Mouse (Mus musculus) limb, embryonic 12.5 days (tissue): Measurements from ENCODE around the gene Slc39a8. TPM values are rescaled to one million over a fixed set of nuclear protein-coding genes. Genes with fewer than 3 reads are reported as not detected.
A peak's percentile ranks its signal among the peaks of the same experiment; 100 is the strongest.

Experiments
- ATAC-seq: fragments of 200-750 bp; cut with Nextera tagmentation; 2 replicates; pipeline ENCODE4 v1.8.0; 2017; ENCODE audit warnings: low read depth, moderate TSS enrichment; ENCODE audit not compliant: insufficient number of reproducible peaks, insufficient read depth, low FRiP score, low TSS enrichment
- H3K27ac ChIP-seq: fragments of 300-500 bp; sonication (generic); 2 replicates; pipeline ENCODE4 v1.5.1; 2016; ENCODE audit warnings: mild to moderate bottlenecking, moderate library complexity
- H3K27me3 ChIP-seq: fragments of 300-500 bp; sonication (generic); 2 replicates; pipeline ENCODE4 v1.6.1; 2016; ENCODE audit warnings: mild to moderate bottlenecking, moderate library complexity
- H3K36me3 ChIP-seq: fragments of 300-500 bp; sonication (generic); 2 replicates; pipeline ENCODE4 v1.6.1; 2016; ENCODE audit warnings: mild to moderate bottlenecking, moderate library complexity
- H3K4me1 ChIP-seq: fragments of 300-500 bp; sonication (generic); replicated peaks from 2 replicates; pipeline ENCODE4 v1.6.1; 2016
- H3K4me2 ChIP-seq: fragments of 300-500 bp; sonication (generic); 2 replicates; pipeline ENCODE4 v1.6.1; 2016; ENCODE audit warnings: mild to moderate bottlenecking, moderate library complexity
- H3K4me3 ChIP-seq: fragments of 300-500 bp; sonication (generic); replicated peaks from 2 replicates; pipeline ENCODE4 v1.5.1; 2016; ENCODE audit warnings: mild to moderate bottlenecking
- H3K9ac ChIP-seq: fragments of 300-500 bp; sonication (generic); replicated peaks from 2 replicates; pipeline ENCODE4 v1.6.1; 2016; ENCODE audit warnings: mild to moderate bottlenecking, moderate library complexity
- H3K9me3 ChIP-seq: fragments of 300-500 bp; sonication (generic); 2 replicates; pipeline ENCODE4 v1.6.1; 2016; ENCODE audit warnings: mild to moderate bottlenecking, moderate library complexity
- WGBS: fragments of 180-500 bp; shearing (Covaris S2); methylation state at CpG from one replicate; pipeline ENCODE4 v1.1.7; 2016; 5-methylcytosine and 5-hydroxymethylcytosine counted together
- polyA plus RNA-seq: library from polyadenylated mRNA; unstranded; fragments of >200 nt; fragmentation: Nextera tagmentation; extraction: Ambion mirVana; gene quantifications from 2 replicates; pipeline ENCODE4 v1.2.1, GENCODE M21; 2016

The Slc39a8 gene
- 7.6 and 8.8 TPM in 2 replicates for polyA plus RNA-seq

DNA sequence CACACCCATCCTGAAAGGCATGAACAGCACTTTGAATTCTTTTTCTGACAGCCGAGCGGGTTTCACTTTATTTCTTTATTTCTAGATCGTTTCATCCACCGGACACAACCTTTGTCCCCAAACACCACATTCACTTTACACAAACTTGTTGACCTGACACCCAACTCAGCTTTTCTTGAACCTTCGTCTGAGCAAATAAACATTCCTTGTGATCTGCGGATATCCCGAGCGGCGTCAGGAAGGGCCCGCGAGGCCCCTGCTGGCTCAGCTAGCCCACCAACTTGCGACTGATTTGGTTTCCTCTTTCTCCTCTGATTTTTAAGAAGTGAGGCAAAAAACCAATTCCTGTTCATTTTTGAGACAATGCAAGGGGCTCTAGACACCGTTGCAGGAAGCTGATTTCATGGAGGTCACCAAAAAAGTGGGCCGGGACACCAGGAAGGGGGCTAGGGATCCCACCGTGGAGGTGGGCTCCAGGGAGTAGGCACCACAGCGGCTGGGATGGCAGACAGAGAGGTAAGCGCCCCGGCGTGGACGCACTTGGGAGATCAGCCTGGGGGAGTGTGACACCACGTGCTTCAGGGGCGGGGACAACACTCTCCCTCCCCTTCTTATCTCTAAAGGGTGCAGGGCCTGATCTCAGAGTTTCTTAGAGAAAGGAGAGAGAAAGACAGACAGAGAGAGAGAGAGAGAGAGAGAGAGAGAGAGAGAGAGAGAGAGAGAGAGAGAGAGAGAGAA is at the start of gene Slc39a8:
Slc39a8 (plus strand) TSS at position 264 of the 738 bp plus-strand sequence.
- H3K4me1 ChIP-seq: peaks cover 8% of the 10 kb centered on the region; the same call in 1 of the 2 replicates
- H3K4me3 ChIP-seq: peak within 1 kb of the TSS; percentile 60
- peak within 1 kb of the TSS; percentile 95 for H3K4me2 ChIP-seq
- H3K27me3 ChIP-seq: peaks cover 16% of the 10 kb centered on the region
- H3K9ac ChIP-seq: peak within 1 kb of the TSS; percentile 70
- H3K9me3 ChIP-seq: no peaks in the 10 kb centered on the region
- H3K36me3 ChIP-seq: no peaks in the 10 kb centered on the region
- ATAC-seq: peak; percentile 77
- 4% methylated on average over 22 of the region's 22 CpGs for WGBS
- H3K27ac ChIP-seq: 0 out of 2 replicates have a peak within 1 kb of the TSS, but pooled peaks have one; percentile 36

DNA sequence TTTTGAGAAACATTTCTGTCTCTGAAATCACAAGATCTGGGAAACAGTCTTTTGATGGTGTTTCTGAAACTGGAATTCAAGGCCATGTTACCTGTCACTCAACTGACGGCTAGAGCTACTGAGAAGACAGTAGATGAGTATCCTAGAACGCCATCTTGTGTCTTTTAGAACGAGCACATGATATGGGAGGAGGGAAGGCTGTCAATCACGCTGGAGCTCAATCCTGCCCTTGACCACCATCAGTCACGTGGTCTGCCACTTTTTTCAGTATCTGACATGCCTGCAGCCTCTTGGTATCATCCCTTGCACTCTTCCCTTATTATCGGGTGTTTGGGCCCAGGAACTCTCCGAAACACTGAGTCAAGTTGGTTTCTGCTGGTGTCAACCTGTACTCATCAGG is 40.0 kb upstream of the Slc39a8 start:
- Histone ChIP-seq H3K27me3 (no peaks in the 10 kb centered on the region), H3K36me3 (no peaks in the 10 kb centered on the region), H3K4me1 (no peaks in the 10 kb centered on the region), H3K4me3 (no peak overlapping the region), H3K4me2 (no peak overlapping the region), H3K9me3 (no peaks in the 10 kb centered on the region), H3K27ac (no peak overlapping the region), H3K9ac (no peak overlapping the region)
- ATAC-seq: no peak
- WGBS: 86% methylated on average over 7 of the region's 7 CpGs

DNA sequence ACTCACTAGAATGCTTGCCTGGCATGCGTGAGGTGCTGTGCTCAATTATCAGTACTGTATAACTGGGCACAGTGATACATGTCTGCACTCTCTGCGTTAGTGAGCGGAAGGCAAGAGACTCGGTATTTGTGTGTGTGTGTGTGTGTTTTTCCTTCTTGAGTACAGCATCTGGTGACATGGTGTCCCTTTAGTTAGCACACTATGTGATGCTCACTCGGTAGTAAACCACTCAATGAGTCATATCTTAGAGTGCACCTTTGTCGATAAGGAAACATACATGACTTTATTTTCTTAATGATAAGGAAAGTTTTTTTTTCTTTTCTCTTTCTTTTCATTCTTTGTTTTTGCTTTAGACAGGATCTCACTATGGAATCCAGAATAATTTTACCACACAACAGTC is 29.0 kb upstream of the Slc39a8 start:
- no peak overlapping the region for H3K27ac ChIP-seq
- no peak overlapping the region for H3K9ac ChIP-seq
- no peak overlapping the region for H3K4me3 ChIP-seq
- H3K4me2 ChIP-seq: no peak overlapping the region
- no peaks in the 10 kb centered on the region for H3K9me3 ChIP-seq
- H3K36me3 ChIP-seq: no peaks in the 10 kb centered on the region
- H3K4me1 ChIP-seq: no peaks in the 10 kb centered on the region
- H3K27me3 ChIP-seq: no peaks in the 10 kb centered on the region
- ATAC-seq: no peak
- WGBS: 94% methylated on average over 6 of the region's 6 CpGs

DNA sequence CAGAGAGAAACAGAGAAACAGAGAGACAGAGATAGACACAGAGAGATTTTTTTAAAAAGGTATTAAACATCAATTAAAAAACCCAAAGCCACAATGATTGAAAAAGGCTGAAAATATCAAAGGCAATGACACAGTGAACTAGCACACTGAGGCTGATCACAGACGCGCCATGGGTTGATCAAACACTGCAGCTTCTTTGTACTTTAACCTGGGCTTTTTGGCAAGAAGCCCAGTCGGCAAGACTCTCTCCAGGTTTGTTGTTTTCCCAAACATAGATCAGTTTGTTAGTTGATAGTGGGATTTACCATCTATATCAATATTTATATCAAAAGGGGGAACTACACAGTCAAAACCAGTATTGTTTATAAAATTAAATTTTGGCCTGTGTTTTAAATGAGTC is 26.8 kb upstream of the Slc39a8 start:
- Histone ChIP-seq H3K36me3 (no peaks in the 10 kb centered on the region), H3K9ac (no peak overlapping the region), H3K9me3 (no peaks in the 10 kb centered on the region), H3K4me1 (no peaks in the 10 kb centered on the region), H3K27ac (no peak overlapping the region), H3K4me2 (no peak overlapping the region), H3K27me3 (no peaks in the 10 kb centered on the region), H3K4me3 (no peak overlapping the region)
- WGBS: 56% methylated on average over 3 of the region's 3 CpGs
- ATAC-seq: no peak

DNA sequence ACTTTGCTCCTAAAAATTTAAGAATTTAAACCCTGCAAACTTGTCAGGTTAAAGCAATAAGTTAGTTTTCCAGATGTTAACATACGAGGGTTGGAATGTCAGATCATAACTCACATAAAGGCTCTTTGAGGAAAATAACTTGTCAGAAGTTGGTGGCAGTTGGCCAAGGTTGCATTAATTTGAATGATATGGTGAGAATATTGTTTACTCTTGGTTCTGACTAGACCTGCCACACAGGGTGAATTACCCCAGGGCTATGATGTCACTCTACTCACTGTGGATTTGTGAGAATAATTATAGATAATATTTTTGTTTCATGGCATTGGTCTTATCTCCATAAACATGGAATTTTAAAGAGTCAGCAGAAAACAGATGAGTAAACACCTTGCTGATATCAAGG is 26.4 kb upstream of the Slc39a8 start:
- ATAC-seq: no peak; the same call in 1 of the 2 replicates
- Histone ChIP-seq H3K4me2 (no peak overlapping the region), H3K4me1 (no peaks in the 10 kb centered on the region), H3K27ac (no peak overlapping the region), H3K9me3 (no peaks in the 10 kb centered on the region), H3K27me3 (no peaks in the 10 kb centered on the region), H3K36me3 (no peaks in the 10 kb centered on the region), H3K4me3 (no peak overlapping the region), H3K9ac (no peak overlapping the region)
- 40% methylated on average over 1 of the region's 1 CpGs for WGBS

DNA sequence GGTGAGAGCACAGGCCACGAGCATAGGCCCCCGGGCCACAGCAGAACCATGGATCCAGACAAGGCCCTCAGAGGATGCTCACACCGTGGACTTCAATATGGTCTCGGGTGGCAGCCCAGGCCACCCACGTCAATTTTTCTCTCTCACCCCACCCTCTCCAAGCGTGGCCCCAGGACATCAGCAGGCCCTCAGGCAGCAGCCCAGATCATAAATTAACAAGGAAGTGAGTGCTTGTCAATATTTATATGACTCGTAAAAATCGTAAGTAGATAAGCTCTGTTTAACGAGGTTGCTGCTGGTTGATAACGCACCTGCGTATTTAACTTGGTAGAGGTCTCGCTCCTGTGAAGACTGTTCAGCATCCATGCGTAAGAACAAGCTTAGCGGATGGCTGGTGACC is 10.4 kb upstream of the Slc39a8 start:
- 66% methylated on average over 14 of the region's 14 CpGs for WGBS
- Histone ChIP-seq H3K27ac (no peak overlapping the region), H3K9ac (no peak overlapping the region), H3K4me1 (no peaks in the 10 kb centered on the region), H3K9me3 (no peaks in the 10 kb centered on the region), H3K27me3 (no peaks in the 10 kb centered on the region), H3K36me3 (no peaks in the 10 kb centered on the region), H3K4me2 (no peak overlapping the region), H3K4me3 (no peak overlapping the region)
- no peak for ATAC-seq

DNA sequence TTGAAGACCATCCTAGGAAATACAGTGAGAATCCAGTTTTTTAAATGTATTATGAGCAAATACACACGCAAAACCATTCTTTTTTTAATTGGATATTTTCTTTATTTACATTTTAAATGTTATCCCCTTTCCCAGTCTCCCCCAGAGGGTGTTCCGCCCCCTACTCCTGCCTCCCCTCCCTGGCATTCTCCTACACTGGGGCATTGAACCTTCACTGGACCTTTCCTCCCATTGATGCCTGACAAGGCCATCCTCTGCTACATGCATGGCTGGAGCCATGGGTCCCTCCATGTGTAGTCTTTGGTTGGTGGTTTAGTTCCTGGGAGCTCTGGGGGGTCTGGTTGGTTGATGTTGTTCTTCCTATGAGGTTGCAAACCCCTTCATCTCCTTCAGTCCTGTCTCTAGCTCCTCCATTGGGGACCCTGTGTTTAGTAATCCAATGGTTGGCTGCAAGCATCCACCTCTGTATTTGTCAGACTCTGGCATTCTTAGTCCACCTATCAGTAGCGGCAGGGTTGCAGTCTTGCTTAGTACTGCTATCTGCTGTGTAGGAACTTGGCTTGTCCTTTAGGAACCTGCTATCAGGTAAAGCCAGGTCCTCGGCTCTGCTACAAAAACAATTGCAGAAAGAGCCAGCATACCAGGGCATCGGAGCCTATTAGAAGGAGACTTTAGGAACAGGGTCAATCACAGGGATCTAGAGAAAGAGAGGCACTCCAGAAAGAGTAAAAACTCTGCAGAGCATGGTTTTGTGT is 8.9 kb upstream of the Slc39a8 start:
- H3K4me3 ChIP-seq: no peak overlapping the region
- no peaks in the 10 kb centered on the region for H3K27me3 ChIP-seq
- H3K27ac ChIP-seq: no peak overlapping the region
- ATAC-seq: no peak
- WGBS: 90% methylated on average over 5 of the region's 5 CpGs
- H3K4me1 ChIP-seq: no peaks in the 10 kb centered on the region
- no peak overlapping the region for H3K4me2 ChIP-seq
- no peaks in the 10 kb centered on the region for H3K9me3 ChIP-seq
- no peak overlapping the region for H3K9ac ChIP-seq
- no peaks in the 10 kb centered on the region for H3K36me3 ChIP-seq

DNA sequence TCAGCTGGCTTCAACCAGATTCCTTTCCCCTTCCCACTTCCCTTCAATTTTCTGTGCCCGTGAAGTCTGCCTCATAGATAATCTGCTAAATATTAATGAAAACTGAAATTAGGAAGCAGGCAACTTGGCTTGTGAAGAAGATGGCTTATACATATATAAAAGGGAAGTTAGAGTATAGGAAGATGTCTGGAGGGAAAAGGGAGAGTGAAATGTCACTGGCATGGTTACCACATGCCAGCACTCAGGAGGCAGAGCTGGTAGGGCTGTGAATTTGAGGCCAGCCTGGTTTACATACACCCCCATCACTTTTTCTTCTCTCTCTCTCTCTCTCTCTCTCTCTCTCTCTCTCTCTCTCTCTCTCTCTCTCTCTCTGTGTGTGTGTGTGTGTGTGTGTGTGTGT is 8.0 kb upstream of the Slc39a8 start:
- H3K4me3 ChIP-seq: no peak overlapping the region
- no peak overlapping the region for H3K4me2 ChIP-seq
- ATAC-seq: no peak
- H3K9ac ChIP-seq: no peak overlapping the region
- H3K36me3 ChIP-seq: no peaks in the 10 kb centered on the region
- no peaks in the 10 kb centered on the region for H3K27me3 ChIP-seq
- H3K9me3 ChIP-seq: no peaks in the 10 kb centered on the region
- no peak overlapping the region for H3K27ac ChIP-seq
- H3K4me1 ChIP-seq: no peaks in the 10 kb centered on the region
- WGBS: 89% methylated on average over 1 of the region's 1 CpGs

DNA sequence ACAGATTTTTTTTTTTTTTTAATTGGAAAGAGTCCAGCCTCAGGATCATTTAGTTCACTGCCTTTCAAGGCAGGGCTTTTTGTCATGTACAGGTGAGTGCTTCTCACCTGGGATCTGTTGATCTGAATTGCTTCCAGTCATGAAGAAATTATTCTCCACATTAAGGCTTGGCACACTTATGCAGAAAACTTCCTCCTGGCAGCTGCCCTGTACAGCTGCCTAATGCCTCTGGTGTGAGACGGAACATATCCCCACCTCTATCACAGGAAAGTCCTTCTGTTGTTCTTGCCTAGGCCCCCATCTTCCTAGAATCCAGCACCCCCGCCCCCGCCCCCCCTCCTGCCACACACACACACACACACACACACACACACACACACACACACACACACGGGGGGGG is 643 bp upstream of the Slc39a8 start:
- peak overlapping the region; percentile 60; the same call in 1 of the 2 replicates for H3K4me3 ChIP-seq
- no peak overlapping the region for H3K9ac ChIP-seq
- no peaks in the 10 kb centered on the region for H3K9me3 ChIP-seq
- peak overlapping the region; percentile 95; the same call in 1 of the 2 replicates for H3K4me2 ChIP-seq
- peaks cover 16% of the 10 kb centered on the region for H3K27me3 ChIP-seq
- 36% methylated on average over 2 of the region's 4 CpGs for WGBS
- no peak overlapping the region for H3K27ac ChIP-seq
- ATAC-seq: no peak
- H3K36me3 ChIP-seq: no peaks in the 10 kb centered on the region
- peaks cover 8% of the 10 kb centered on the region; the same call in 1 of the 2 replicates for H3K4me1 ChIP-seq

DNA sequence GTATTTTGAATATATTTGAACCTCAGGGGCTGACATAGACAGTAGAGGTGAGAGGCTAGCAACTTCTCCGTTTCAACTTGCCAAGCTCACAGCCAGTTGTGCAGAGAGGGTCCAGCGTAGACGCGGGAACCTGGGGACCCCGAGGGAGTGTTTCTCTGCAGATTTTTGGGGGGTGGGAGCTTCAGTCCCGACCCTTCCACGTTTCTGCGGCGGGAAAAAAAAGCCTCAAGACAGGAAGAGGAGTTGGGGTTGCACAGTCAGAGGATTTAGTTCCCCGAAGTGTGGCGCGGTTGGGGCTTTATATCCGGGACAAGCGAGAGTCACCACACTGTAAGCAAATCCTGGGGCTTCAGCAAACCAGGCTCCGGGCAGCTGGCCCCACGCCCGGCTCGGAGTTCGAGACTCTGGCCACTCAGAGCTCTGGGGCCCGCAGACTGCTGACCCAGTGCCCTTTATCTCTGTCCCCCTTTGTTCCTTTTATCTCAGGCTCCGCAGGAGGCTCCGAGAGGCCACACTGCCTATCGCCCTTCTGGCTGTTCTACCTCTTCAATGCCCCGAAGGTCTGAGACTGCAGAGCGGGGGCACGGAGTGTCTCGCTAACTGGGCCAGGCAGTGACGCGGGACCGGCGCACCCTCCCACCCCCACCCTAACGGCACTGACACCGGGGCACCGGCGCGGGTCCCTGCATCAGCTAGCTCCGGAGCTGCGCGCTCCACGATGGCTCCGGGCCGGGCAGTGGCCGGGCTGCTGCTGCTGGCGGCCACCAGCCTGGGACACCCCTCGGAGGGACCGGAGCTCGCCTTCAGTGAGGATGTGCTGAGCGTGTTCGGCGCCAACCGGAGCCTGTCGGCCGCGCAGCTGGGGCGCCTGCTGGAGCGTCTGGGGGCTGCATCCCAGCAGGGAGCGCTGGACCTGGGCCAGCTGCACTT is 940 bp downstream of the Slc39a8 start:
- Histone ChIP-seq H3K27me3 (peaks cover 16% of the 10 kb centered on the region), H3K4me3 (peak overlapping the region; percentile 60), H3K4me1 (peaks cover 8% of the 10 kb centered on the region; the same call in 1 of the 2 replicates), H3K27ac (0 out of 2 replicates have a peak overlapping the region, but pooled peaks have one; percentile 41), H3K9ac (peak overlapping the region; percentile 70), H3K9me3 (no peaks in the 10 kb centered on the region), H3K4me2 (peak overlapping the region; percentile 95), H3K36me3 (no peaks in the 10 kb centered on the region)
- 1% methylated on average over 57 of the region's 57 CpGs for WGBS
- ATAC-seq: peak; percentile 79
